Mouse (Mus musculus) heart, embryonic 13.5 days (tissue): ENCODE data around the gene Arrdc4. TPM values are rescaled to one million over a fixed set of nuclear protein-coding genes. Genes with fewer than 3 reads are reported as not detected.

ENCODE experiments used
- ATAC-seq: fragments of 200-750 bp; cut with Nextera tagmentation; 2 replicates; pipeline ENCODE4 v1.8.0; 2017; ENCODE audit warnings: moderate TSS enrichment; ENCODE audit not compliant: insufficient number of reproducible peaks, low FRiP score, low TSS enrichment; ENCODE audit errors: extremely low read depth
- H3K27ac ChIP-seq: fragments of 300-500 bp; sonication (generic); replicated peaks from 2 replicates; pipeline ENCODE4 v1.5.1; 2015; ENCODE audit warnings: moderate library complexity, mild to moderate bottlenecking, inconsistent platforms
- H3K27me3 ChIP-seq: fragments of 300-500 bp; sonication (generic); replicated peaks from 2 replicates; pipeline ENCODE4 v1.6.1; 2015; ENCODE audit warnings: mild to moderate bottlenecking, inconsistent platforms
- H3K36me3 ChIP-seq: fragments of 300-500 bp; sonication (generic); 2 replicates; pipeline ENCODE4 v1.6.1; 2015; ENCODE audit warnings: mild to moderate bottlenecking, inconsistent platforms
- H3K4me1 ChIP-seq: fragments of 300-500 bp; sonication (generic); 2 replicates; pipeline ENCODE4 v1.6.1; 2015; ENCODE audit warnings: inconsistent platforms
- H3K4me2 ChIP-seq: fragments of 300-500 bp; sonication (generic); 2 replicates; pipeline ENCODE4 v1.6.1; 2015; ENCODE audit warnings: inconsistent platforms, mild to moderate bottlenecking, moderate library complexity
- H3K4me3 ChIP-seq: fragments of 300-500 bp; sonication (generic); 2 replicates; pipeline ENCODE4 v1.5.1; 2015; ENCODE audit warnings: moderate library complexity, mild to moderate bottlenecking, inconsistent platforms
- H3K9ac ChIP-seq: fragments of 300-500 bp; sonication (generic); 2 replicates; pipeline ENCODE4 v1.6.1; 2015; ENCODE audit warnings: inconsistent platforms, mild to moderate bottlenecking, moderate library complexity
- H3K9me3 ChIP-seq: fragments of 300-500 bp; sonication (generic); 2 replicates; pipeline ENCODE4 v1.6.1; 2016; ENCODE audit warnings: inconsistent platforms
- WGBS: fragments of 180-500 bp; shearing (Covaris S2); methylation state at CpG from one replicate; pipeline ENCODE4 v1.1.7; 2015; ENCODE audit warnings: mixed read lengths; 5-methylcytosine and 5-hydroxymethylcytosine counted together
- polyA plus RNA-seq: library from polyadenylated mRNA; unstranded; fragments of >200 nt; fragmentation: Nextera tagmentation; extraction: Ambion mirVana; gene quantifications from 2 replicates; pipeline ENCODE4 v1.2.1, GENCODE M21; 2015

Arrdc4 gene
- 12.5 and 13.6 TPM in 2 replicates for polyA plus RNA-seq

DNA sequence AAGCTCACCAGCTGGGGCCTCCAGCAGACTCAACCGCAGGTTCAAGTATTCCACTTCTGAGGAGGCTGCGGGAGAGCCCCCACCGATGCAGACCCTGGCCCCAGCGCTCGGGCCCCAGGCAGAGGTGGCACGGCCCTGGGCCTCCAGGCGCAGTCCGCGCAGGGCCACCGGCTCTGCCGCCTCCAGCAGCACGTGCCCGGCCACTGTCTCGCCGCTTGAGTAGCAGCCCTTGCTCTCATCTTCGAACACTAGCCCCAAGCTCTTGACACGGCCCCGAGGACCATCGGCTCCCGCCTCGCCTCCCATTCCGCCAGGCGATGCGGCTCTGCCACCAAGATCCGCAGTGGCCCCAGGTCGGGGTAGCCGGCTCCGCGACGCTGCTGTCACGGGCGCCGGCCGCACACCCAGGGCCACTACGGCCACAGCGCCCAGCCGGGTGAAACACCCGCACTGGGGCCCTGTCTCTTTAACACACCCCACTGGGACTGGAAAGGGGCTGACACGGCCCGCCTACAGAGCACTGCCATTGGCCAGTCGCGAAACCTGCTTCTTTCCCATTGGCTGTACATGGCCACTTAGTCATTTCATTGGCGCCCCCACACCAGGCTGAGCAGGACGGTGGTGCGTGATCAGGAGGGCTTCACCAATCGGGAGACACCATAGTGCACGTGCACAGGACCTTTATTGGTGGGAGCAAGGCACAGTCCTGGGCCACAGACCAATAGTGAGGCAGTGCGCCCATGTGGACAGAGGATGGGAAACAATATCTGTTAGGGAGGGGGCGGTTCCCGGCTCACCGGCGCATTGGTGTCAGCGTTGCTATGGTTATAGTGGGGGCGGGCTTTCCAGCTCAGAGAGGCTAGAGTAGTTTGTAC is at the start of gene Arrdc4:
Gene Arrdc4 (minus strand): TSS at position 481 of the 875 bp plus-strand sequence.
- Histone ChIP-seq H3K27me3 (no peaks in the 10 kb centered on the region), H3K4me3 (peak within 1 kb of the TSS; percentile 88), H3K9me3 (no peaks in the 10 kb centered on the region), H3K4me2 (peak within 1 kb of the TSS; percentile 94), H3K36me3 (peaks cover 10% of the 10 kb centered on the region), H3K4me1 (peaks cover 29% of the 10 kb centered on the region), H3K27ac (peak within 1 kb of the TSS; percentile 86), H3K9ac (peak within 1 kb of the TSS; percentile 86)
- under 1% methylated on average over 54 of the region's 54 CpGs for WGBS
- ATAC-seq = peak; percentile 99

- Histone ChIP-seq H3K9ac (no peak overlapping the region), H3K27ac (no peak overlapping the region), H3K36me3 (no peaks in the 10 kb centered on the region), H3K9me3 (no peaks in the 10 kb centered on the region), H3K4me1 (no peaks in the 10 kb centered on the region), H3K4me3 (no peak overlapping the region), H3K4me2 (no peak overlapping the region), H3K27me3 (no peaks in the 10 kb centered on the region)
- ATAC-seq = no peak
- 58% methylated on average over 5 of the region's 5 CpGs for WGBS
Observed at GRCm38 (mm10) chr7:68795578-68795977, 46.5 kb upstream of the Arrdc4 start.

DNA sequence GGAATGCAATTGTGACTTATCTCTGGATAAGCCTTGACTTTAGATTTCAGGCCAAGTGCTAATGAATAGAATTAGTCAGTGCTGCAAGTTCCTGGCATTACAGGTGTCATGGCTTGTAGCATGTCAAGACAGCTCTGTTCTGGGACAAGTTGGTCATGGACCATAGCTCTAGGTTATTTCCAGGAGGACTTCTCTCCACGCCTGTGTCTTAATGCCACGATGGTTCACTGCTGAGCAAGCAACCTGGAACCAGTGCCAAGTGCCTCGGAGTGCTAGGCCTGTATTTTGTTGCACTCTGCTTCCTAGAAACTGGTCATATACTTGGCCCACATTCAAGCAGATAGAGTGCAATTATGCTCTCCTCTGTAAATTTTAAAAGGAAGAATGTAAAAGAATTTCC is 39.7 kb upstream of the Arrdc4 start:
- no peak overlapping the region for H3K4me3 ChIP-seq
- WGBS = 67% methylated on average over 3 of the region's 3 CpGs
- no peaks in the 10 kb centered on the region for H3K9me3 ChIP-seq

GRCm38 (mm10) chr7:68771757-68772094 is 22.7 kb upstream of the Arrdc4 start:
- Histone ChIP-seq H3K9ac (no peak overlapping the region), H3K27ac (no peak overlapping the region), H3K4me3 (no peak overlapping the region), H3K9me3 (no peaks in the 10 kb centered on the region), H3K27me3 (no peaks in the 10 kb centered on the region), H3K4me1 (no peaks in the 10 kb centered on the region), H3K4me2 (no peak overlapping the region), H3K36me3 (no peaks in the 10 kb centered on the region)
- no peak for ATAC-seq
- 73% methylated on average over 2 of the region's 2 CpGs for WGBS

More for the DNA sequence above, 39.7 kb upstream of the Arrdc4 start:
- Histone ChIP-seq H3K27me3 (no peaks in the 10 kb centered on the region), H3K4me1 (peaks cover 2% of the 10 kb centered on the region; the same call in 1 of the 2 replicates), H3K9ac (no peak overlapping the region), H3K27ac (no peak overlapping the region), H3K4me2 (no peak overlapping the region), H3K36me3 (no peaks in the 10 kb centered on the region)
- no peak; the same call in 1 of the 2 replicates for ATAC-seq

DNA sequence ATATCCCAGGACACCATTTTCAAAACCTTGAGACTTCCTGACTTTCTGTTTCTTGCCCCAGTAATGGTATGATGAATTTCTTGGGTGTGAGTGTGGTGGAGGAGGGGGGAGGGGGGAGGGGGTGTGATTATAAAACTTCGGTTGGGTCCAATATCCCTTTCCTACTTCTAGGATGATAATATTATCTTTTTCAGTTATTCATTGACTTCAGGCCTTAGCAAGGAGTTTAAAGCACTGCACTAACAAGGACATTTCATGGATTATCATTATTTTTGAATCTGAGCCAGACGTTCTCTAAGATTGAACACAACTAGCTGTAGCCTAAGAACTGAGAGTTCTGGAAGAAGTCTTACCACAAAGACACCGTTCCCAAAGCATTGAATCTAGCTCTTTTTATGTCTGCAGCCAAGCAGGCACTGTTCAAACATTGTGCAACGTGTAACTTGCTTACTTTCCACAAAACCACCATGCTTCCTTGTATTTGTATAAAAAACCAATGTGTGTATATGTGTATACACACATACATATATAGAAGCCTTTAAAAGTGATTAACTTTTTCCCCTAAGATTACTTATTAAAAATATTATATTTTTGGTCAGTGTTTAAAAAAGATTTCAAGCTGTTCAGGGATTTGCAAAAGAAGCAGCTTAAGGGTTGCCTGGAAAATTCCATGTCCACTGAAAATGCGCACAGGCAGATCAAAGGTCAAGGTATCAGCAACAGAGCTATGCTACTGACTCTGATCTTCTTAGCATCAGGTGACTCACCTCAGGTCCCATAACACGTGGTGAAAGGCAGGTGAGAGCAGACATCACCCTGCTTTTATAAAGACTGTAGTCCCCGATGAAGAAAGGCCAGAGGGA is 22.1 kb upstream of the Arrdc4 start:
- H3K4me2 ChIP-seq = no peak overlapping the region
- H3K4me1 ChIP-seq = no peaks in the 10 kb centered on the region
- no peaks in the 10 kb centered on the region for H3K27me3 ChIP-seq
- no peak overlapping the region for H3K9ac ChIP-seq
- WGBS = 68% methylated on average over 7 of the region's 7 CpGs
- ATAC-seq = no peak
- no peak overlapping the region for H3K4me3 ChIP-seq
- no peak overlapping the region for H3K27ac ChIP-seq
- no peaks in the 10 kb centered on the region for H3K9me3 ChIP-seq
- no peaks in the 10 kb centered on the region for H3K36me3 ChIP-seq

GRCm38 (mm10) chr7:68765926-68766325 is 16.9 kb upstream of the Arrdc4 start:
- H3K27ac ChIP-seq = no peak overlapping the region
- H3K9me3 ChIP-seq = no peaks in the 10 kb centered on the region
- H3K4me1 ChIP-seq = no peaks in the 10 kb centered on the region
- H3K4me2 ChIP-seq = no peak overlapping the region
- H3K36me3 ChIP-seq = no peaks in the 10 kb centered on the region
- H3K27me3 ChIP-seq = no peaks in the 10 kb centered on the region
- ATAC-seq = no peak
- 52% methylated on average over 4 of the region's 4 CpGs for WGBS
- H3K4me3 ChIP-seq = no peak overlapping the region
- no peak overlapping the region for H3K9ac ChIP-seq

GRCm38 (mm10) chr7:68759148-68759724 is 10.2 kb upstream of the Arrdc4 start:
- Histone ChIP-seq H3K9ac (no peak overlapping the region), H3K27ac (no peak overlapping the region), H3K4me2 (no peak overlapping the region), H3K4me1 (no peaks in the 10 kb centered on the region), H3K9me3 (no peaks in the 10 kb centered on the region), H3K36me3 (no peaks in the 10 kb centered on the region), H3K27me3 (no peaks in the 10 kb centered on the region), H3K4me3 (no peak overlapping the region)
- WGBS = 72% methylated on average over 6 of the region's 6 CpGs
- no peak for ATAC-seq

DNA sequence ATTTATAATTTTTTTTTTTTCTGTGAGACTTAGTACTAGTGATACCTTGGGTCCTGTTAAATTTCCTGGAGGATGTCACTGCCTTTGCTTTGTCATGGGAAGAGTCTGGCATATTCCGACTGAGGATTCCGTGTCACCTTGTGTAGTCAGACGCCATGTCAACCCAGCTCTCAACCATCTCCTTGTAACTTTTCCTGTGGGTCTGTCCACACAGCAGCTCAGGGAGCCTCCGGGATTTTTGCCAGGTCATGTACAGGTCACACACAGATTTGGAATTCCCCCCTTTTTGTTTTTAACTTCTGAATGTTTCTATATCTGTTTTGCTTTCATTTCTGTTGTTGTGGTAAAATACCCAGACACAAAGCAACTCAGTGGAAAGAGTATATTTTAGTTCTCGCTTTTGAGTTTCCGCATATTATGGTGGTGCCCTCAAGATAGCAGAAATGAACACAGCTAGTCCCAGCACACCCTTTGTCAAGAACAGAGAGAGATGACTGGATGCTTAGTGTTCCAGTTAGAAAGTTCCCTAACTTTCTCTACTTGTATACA is 7.7 kb upstream of the Arrdc4 start:
- Histone ChIP-seq H3K9ac (no peak overlapping the region), H3K4me1 (no peaks in the 10 kb centered on the region), H3K36me3 (no peaks in the 10 kb centered on the region), H3K27ac (no peak overlapping the region), H3K4me3 (no peak overlapping the region), H3K4me2 (no peak overlapping the region), H3K9me3 (no peaks in the 10 kb centered on the region), H3K27me3 (no peaks in the 10 kb centered on the region)
- WGBS = 75% methylated on average over 6 of the region's 6 CpGs
- no peak for ATAC-seq

DNA sequence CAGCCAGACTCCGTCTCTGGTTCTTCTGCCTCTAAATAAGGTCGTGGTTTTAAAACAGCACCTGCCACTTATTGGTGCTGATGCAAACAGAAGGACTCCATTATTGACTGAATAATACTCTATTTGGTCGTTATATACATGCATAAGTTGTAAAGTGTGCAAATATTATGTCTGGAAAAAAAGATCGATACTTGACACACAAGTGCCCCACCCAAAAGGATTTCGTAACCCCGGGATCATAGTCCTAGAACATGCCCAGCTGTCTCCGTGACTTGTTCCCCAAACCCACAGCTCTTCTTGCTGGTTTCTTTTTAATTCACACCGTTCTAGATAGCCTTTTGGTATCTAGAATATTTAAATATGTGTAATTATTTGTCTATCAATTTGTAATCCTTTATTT is 878 bp upstream of the Arrdc4 start:
- WGBS = 69% methylated on average over 8 of the region's 8 CpGs
- peak overlapping the region; percentile 69 for H3K9ac ChIP-seq

DNA sequence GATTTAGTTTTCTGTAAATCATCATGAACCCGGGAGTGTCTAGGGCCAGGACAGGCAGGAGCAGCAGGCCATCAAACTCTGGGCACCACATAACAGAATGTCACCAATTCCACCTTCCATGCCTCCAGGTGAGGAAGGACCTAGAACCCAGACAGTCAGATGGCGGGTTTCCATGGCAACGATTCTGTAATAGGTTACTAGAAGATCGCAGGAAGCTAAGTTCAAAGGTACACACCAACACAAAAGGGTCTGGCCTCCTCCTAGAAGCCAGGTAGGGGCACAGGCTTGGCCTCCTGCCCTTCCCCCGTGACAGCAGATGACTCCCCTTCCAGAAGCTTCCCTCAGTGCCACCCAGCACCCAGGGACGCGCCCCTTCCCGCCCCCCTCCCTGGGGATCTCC is 680 bp downstream of the Arrdc4 start:
- Histone ChIP-seq H3K4me2 (peak overlapping the region; percentile 94), H3K27ac (peak overlapping the region; percentile 86), H3K9me3 (no peaks in the 10 kb centered on the region), H3K27me3 (no peaks in the 10 kb centered on the region), H3K9ac (peak overlapping the region; percentile 86), H3K4me3 (peak overlapping the region; percentile 88), H3K36me3 (peaks cover 15% of the 10 kb centered on the region), H3K4me1 (peaks cover 29% of the 10 kb centered on the region)
- 17% methylated on average over 8 of the region's 8 CpGs for WGBS
- ATAC-seq = no peak

More for the DNA sequence above, 878 bp upstream of the Arrdc4 start:
- H3K4me3 ChIP-seq = peak overlapping the region; percentile 88
- H3K4me2 ChIP-seq = peak overlapping the region; percentile 94
- H3K27me3 ChIP-seq = no peaks in the 10 kb centered on the region
- no peaks in the 10 kb centered on the region for H3K9me3 ChIP-seq
- H3K36me3 ChIP-seq = peaks cover under 1% of the 10 kb centered on the region
- H3K4me1 ChIP-seq = peaks cover 29% of the 10 kb centered on the region
- H3K27ac ChIP-seq = no peak overlapping the region; the same call in 1 of the 2 replicates
- ATAC-seq = no peak

GRCm38 (mm10) chr7:68744616-68745015 is 4.4 kb downstream of the Arrdc4 start:
- Histone ChIP-seq H3K4me3 (no peak overlapping the region), H3K27ac (no peak overlapping the region), H3K9ac (no peak overlapping the region), H3K4me2 (no peak overlapping the region), H3K4me1 (peaks cover 24% of the 10 kb centered on the region), H3K9me3 (no peaks in the 10 kb centered on the region), H3K27me3 (no peaks in the 10 kb centered on the region), H3K36me3 (peaks cover 52% of the 10 kb centered on the region)
- WGBS = 74% methylated on average over 9 of the region's 9 CpGs
- no peak for ATAC-seq
